Mouse (Mus musculus) midbrain, embryonic 16.5 days (tissue): Measurements from ENCODE around the gene Igsf9. TPM values are rescaled to one million over a fixed set of nuclear protein-coding genes. Genes with fewer than 3 reads are reported as not detected.

Experiments used
- ATAC-seq: fragments of 200-750 bp; cut with Nextera tagmentation; 2 replicates; pipeline ENCODE4 v1.8.0; 2017; ENCODE audit warnings: moderate TSS enrichment
- H3K27ac ChIP-seq: fragments of 300-500 bp; sonication (generic); 2 replicates; pipeline ENCODE4 v1.5.1; 2014; ENCODE audit warnings: mild to moderate bottlenecking, low read length, mixed read lengths
- H3K27me3 ChIP-seq: fragments of 300-500 bp; sonication (generic); 2 replicates; pipeline ENCODE4 v1.6.1; 2014; ENCODE audit warnings: low read depth, low read length, mixed read lengths; ENCODE audit not compliant: control insufficient read depth, insufficient read depth
- H3K36me3 ChIP-seq: fragments of 300-500 bp; sonication (generic); 2 replicates; pipeline ENCODE4 v1.6.1; 2014; ENCODE audit warnings: mild to moderate bottlenecking, low read length, moderate library complexity, mixed read lengths; ENCODE audit not compliant: control insufficient read depth, insufficient read depth
- H3K4me1 ChIP-seq: fragments of 300-500 bp; sonication (generic); 2 replicates; pipeline ENCODE4 v1.6.1; 2014; ENCODE audit warnings: mild to moderate bottlenecking, low read length, mixed read lengths; ENCODE audit not compliant: control insufficient read depth, insufficient read depth
- H3K4me2 ChIP-seq: fragments of 300-500 bp; sonication (generic); 2 replicates; pipeline ENCODE4 v1.6.1; 2014; ENCODE audit warnings: mild to moderate bottlenecking, low read length, mixed read lengths
- H3K4me3 ChIP-seq: fragments of 300-500 bp; sonication (generic); 2 replicates; pipeline ENCODE4 v1.5.1; 2014; ENCODE audit warnings: low read depth, mild to moderate bottlenecking, low read length, moderate library complexity, mixed read lengths
- H3K9ac ChIP-seq: fragments of 300-500 bp; sonication (generic); 2 replicates; pipeline ENCODE4 v1.6.1; 2014; ENCODE audit warnings: low read depth, low read length, mixed read lengths
- H3K9me3 ChIP-seq: fragments of 300-500 bp; sonication (generic); replicated peaks from 2 replicates; pipeline ENCODE4 v1.6.1; 2014; ENCODE audit warnings: mild to moderate bottlenecking, low read length, mixed read lengths; ENCODE audit not compliant: control insufficient read depth, poor library complexity, severe bottlenecking
- WGBS: fragments of 180-500 bp; shearing (Covaris S2); extraction: QIAGEN DNeasy Blood & Tissue Kit; methylation state at CpG from one replicate; pipeline ENCODE4 v1.1.7; 2014; 5-methylcytosine and 5-hydroxymethylcytosine counted together
- polyA plus RNA-seq: library from polyadenylated mRNA; unstranded; fragments of >200 nt; fragmentation: Nextera tagmentation; extraction: Ambion mirVana; gene quantifications from 2 replicates; pipeline ENCODE4 v1.2.1, GENCODE M21; 2015

The Igsf9 gene
- polyA plus RNA-seq, 1 experiment from 2014 or later: 74.4 TPM

DNA sequence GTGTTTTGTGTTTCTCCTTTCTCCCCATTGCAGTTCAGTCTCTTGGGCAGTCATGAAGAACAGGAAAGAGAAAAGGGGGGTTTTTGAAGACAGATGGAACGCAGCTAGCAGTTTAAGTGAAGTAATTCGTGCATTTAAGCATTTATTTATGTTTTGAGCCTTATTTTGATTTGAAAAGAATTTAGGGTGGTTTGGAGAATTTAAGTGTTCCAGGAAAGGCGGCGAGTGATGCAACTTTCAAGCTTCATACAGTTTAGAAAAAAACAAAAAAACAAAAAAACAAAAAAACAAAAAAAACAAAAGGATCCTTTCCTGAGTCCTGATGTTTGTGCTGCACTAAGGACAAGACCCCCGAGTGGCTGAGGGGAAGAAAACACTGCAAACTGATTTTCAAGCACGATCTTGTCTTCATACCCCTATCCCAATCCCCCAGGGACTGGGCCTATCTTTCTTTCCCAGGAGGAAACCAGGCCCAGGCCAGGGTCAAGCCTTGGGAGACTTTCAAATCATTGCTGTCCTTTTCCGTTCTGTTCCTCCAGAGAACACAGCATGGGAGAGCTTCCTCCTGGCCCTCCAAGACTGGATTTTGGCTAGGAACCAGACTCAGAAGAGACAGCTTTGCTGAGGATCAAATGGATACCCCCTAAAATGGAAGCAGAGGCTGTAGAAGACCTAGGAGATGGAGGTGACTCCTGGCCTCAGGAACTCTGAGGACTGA lies 33.1 kb downstream of the Igsf9 start:
- 79% methylated on average over 7 of the region's 7 CpGs for WGBS
- no peaks in the 10 kb centered on the region; the same call in 1 of the 2 replicates for H3K27me3 ChIP-seq
- H3K36me3 ChIP-seq: no peaks in the 10 kb centered on the region
- no peak overlapping the region for H3K4me3 ChIP-seq
- 0 out of 2 replicates have a peak, but pooled peaks cover 2% of the 10 kb centered on the region for H3K4me1 ChIP-seq
- H3K9ac ChIP-seq: no peak overlapping the region
- no peaks in the 10 kb centered on the region; the same call in 1 of the 2 replicates for H3K9me3 ChIP-seq
- no peak overlapping the region for H3K4me2 ChIP-seq
- ATAC-seq: no peak
- H3K27ac ChIP-seq: no peak overlapping the region

DNA sequence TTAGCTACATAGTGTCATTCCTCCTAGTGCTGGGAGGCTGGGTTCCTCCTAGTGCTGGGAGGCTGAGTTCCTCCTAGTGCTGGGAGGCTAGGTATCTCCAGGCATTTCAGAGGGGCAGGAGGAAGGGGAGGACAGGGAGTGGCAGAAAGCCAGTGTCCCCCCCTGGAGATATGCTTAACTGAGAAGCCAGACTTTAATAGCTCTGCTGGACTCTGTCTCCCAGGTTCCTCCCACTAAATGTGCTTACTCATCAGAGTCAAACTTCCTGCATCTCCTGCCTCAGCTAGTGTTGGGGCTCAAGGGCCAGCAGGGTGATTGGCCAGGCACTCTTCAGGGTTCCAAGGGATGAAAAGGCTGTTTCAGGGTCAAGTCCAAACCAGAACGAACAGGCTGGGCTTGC lies 33.8 kb downstream of the Igsf9 start:
- ATAC-seq: no peak
- Histone ChIP-seq H3K4me3 (no peak overlapping the region), H3K27me3 (no peaks in the 10 kb centered on the region; the same call in 1 of the 2 replicates), H3K9ac (no peak overlapping the region), H3K36me3 (no peaks in the 10 kb centered on the region), H3K4me2 (no peak overlapping the region), H3K27ac (no peak overlapping the region), H3K4me1 (peaks cover 5% of the 10 kb centered on the region; the same call in 1 of the 2 replicates), H3K9me3 (no peaks in the 10 kb centered on the region; the same call in 1 of the 2 replicates)
- WGBS: 67% methylated on average over 1 of the region's 1 CpGs

DNA sequence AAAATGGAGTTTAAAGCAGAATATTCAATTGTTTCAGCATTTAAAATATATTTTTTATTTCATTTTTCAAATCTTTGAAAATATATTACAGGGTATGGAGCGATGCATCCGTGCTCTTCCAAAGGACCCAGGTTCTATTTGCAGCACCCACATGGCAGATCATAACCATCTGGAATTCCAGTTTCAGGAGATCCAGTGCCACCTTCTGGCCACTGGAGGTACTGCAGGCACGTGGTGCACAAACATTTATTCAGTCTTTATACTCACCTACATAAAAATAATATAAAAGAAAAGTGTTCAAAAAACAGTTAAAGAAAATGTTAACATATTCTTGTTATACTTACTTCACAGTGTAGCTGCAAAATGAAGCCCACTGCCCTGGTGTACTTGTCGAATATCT lies 36.4 kb downstream of the Igsf9 start:
- Histone ChIP-seq H3K4me3 (no peak overlapping the region), H3K27ac (no peak overlapping the region), H3K4me1 (peaks cover 13% of the 10 kb centered on the region; the same call in 1 of the 2 replicates), H3K27me3 (no peaks in the 10 kb centered on the region; the same call in 1 of the 2 replicates), H3K9ac (no peak overlapping the region), H3K36me3 (no peaks in the 10 kb centered on the region), H3K9me3 (no peaks in the 10 kb centered on the region; the same call in 1 of the 2 replicates), H3K4me2 (no peak overlapping the region)
- WGBS: 80% methylated on average over 4 of the region's 4 CpGs
- no peak for ATAC-seq

DNA sequence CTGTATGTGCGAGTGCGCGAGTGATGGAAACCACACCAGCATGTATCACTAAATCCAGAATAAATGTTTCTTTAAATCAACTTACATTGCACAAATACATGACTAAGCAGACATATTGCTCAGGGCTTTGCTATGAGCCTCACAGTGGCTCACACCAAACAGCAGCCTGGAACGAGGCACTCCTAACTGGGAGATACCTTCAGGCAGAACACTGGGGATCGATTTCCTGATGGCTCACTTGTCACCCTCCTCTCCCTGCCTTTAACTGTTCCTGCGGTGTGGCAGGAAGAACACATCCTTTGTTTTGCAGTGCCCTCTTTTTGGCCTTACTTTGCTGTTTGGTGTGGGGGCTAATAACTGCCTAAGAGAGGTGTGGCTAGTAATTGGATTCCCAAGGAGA lies 38.1 kb downstream of the Igsf9 start:
- no peak for ATAC-seq
- 68% methylated on average over 6 of the region's 6 CpGs for WGBS
- Histone ChIP-seq H3K4me1 (peaks cover 13% of the 10 kb centered on the region; the same call in 1 of the 2 replicates), H3K27me3 (no peaks in the 10 kb centered on the region), H3K4me2 (no peak overlapping the region), H3K36me3 (no peaks in the 10 kb centered on the region), H3K4me3 (no peak overlapping the region), H3K27ac (no peak overlapping the region), H3K9ac (no peak overlapping the region), H3K9me3 (no peaks in the 10 kb centered on the region; the same call in 1 of the 2 replicates)

DNA sequence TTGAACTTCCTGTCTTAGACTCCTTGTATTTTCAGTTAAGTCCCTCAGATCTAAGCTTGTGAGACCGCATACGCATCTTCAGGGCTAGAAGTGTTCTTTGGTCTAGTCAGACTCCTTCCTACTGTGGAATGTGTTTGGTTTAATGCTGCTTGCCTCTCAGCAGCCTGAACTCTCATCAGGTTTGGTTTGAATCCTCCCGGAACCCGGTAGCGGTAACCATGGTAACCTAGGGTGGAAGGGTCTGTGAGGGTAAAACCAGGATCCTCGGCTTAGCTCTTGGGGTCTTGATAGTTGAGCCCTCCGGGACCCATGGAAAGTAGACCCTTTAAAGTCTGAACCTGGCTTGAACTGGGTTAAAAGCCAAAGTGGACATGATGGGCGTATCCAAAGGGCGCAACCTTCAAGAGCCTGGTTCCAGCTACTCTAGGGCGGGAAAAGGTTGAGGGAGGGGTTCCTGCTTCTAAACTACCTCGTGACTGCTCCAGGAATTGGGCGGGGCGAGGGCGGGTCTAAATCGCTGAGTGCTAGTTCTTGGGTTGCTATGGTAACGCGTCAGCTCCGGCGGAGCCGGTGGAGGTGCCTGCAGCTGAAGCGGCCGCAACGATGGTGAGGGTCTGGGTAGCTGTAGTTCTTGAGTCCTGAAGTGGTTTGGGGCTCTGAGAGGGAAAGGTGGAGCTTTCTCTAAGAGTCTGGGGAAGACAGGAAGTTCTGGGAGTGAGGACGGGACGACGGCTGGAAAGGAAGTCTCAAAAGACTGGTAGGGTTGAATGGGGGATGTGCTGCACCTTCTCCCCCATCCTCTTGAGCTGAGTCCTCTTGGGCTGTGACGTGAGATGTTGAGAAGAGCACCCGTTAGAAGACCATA lies 39.2 kb downstream of the Igsf9 start, which contains the start of gene Cfap45:
Gene Cfap45, plus strand, starts transcription at position 226 of the 865 bp plus-strand sequence.
- peak within 1 kb of the TSS; percentile 70 for H3K4me2 ChIP-seq
- WGBS: 3% methylated on average over 28 of the region's 28 CpGs
- H3K4me1 ChIP-seq: peaks cover 13% of the 10 kb centered on the region; the same call in 1 of the 2 replicates
- peak; percentile 93 for ATAC-seq
- H3K9me3 ChIP-seq: no peaks in the 10 kb centered on the region; the same call in 1 of the 2 replicates
- H3K27ac ChIP-seq: peak within 1 kb of the TSS; percentile 63
- H3K36me3 ChIP-seq: no peaks in the 10 kb centered on the region
- peak within 1 kb of the TSS; percentile 33; the same call in 1 of the 2 replicates for H3K9ac ChIP-seq
- H3K4me3 ChIP-seq: peak within 1 kb of the TSS; percentile 42
- no peaks in the 10 kb centered on the region for H3K27me3 ChIP-seq

DNA sequence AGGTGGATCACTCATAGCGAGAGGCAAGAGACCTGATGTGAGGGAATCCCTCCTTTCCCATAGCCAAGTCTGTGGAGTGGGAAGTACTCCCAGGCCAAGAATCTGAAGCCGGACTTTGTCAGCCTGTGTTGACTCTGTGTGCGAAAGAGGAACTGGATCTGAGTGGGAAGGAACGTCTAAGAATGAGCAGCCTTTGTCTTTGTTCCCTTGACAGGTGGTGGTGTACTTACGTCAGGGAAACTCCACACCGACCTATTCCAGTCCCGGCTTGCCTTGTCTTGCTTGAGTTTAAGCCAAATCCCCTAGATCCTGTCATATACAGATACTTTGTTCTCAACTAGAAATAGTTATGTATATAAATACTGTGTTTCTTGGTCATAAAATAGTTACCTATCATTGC lies 40.9 kb downstream of the Igsf9 start:
- WGBS: 74% methylated on average over 7 of the region's 7 CpGs
- no peak for ATAC-seq

DNA sequence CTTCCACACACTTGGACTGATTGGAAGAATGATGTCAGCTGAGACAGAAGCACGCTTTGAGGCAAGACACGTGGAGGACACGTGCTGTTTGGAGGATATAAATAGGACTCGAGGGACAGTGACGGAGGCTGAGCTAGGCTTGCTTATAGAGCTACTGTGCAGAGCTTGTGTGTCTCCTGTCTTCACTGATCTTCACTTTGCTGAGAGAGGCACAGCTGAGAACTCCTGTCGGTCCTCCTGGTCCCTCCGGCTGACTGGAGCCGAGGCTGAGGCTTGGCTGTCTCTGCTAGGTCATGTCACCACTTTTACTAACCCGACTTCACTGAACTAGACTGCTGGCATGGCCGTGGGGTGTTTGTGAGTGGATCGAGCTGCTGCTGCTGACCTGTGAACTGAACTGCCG lies 42.1 kb downstream of the Igsf9 start:
- H3K9ac ChIP-seq: no peak overlapping the region
- no peaks in the 10 kb centered on the region for H3K36me3 ChIP-seq
- no peaks in the 10 kb centered on the region for H3K27me3 ChIP-seq
- no peaks in the 10 kb centered on the region for H3K9me3 ChIP-seq
- 67% methylated on average over 12 of the region's 12 CpGs for WGBS
- peaks cover 13% of the 10 kb centered on the region; the same call in 1 of the 2 replicates for H3K4me1 ChIP-seq
- ATAC-seq: no peak
- H3K4me3 ChIP-seq: no peak overlapping the region
- no peak overlapping the region for H3K27ac ChIP-seq
- no peak overlapping the region for H3K4me2 ChIP-seq

More for the DNA sequence above, 40.9 kb downstream of the Igsf9 start:
- Histone ChIP-seq H3K27ac (no peak overlapping the region), H3K9me3 (no peaks in the 10 kb centered on the region; the same call in 1 of the 2 replicates), H3K4me1 (peaks cover 13% of the 10 kb centered on the region; the same call in 1 of the 2 replicates), H3K27me3 (no peaks in the 10 kb centered on the region), H3K36me3 (no peaks in the 10 kb centered on the region), H3K4me3 (no peak overlapping the region), H3K9ac (no peak overlapping the region), H3K4me2 (no peak overlapping the region)

DNA sequence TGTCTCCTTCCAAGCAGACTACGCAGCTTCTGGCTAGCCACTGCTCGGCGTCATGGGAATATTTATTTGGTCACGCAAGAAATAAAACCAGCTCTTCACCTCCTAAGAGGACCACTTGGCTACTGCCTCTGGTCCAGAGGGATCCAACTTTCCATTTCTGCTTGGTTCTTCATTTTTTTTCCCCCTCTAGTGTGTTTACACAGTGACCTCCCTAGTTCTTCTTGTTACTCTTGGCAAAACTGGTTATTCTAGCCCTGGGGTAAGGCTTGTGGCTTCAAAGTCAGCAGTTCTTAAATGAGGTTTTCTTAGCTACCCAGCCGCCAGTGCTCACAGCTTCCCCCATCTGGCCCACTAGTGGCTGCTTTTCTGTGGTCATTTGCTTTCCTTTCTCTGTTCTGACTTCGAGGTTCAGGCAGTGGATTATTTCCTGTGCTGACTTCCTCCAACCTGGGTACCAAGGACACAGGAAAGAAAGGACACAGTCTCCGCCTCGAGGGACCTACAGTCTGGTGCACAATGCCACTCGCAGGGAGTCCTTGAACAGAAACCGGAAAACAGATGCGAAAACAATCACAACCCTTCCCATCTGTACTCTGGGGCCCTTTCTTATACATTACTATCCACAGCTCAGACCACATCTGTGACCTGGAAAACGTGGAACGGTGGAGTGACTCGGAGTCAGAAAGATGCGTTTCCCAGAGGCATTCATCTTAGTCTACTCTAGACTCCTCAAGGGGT lies 43.6 kb downstream of the Igsf9 start:
- Histone ChIP-seq H3K9me3 (no peaks in the 10 kb centered on the region), H3K4me1 (peaks cover 11% of the 10 kb centered on the region; the same call in 1 of the 2 replicates), H3K4me3 (no peak overlapping the region), H3K27ac (no peak overlapping the region), H3K4me2 (no peak overlapping the region), H3K27me3 (no peaks in the 10 kb centered on the region), H3K9ac (no peak overlapping the region), H3K36me3 (no peaks in the 10 kb centered on the region)
- WGBS: 40% methylated on average over 15 of the region's 15 CpGs
- ATAC-seq: no peak
